Mouse (Mus musculus) heart, embryonic 13.5 days (tissue): ENCODE data around the gene Btbd11. TPM values are rescaled to one million over a fixed set of nuclear protein-coding genes. Genes with fewer than 3 reads are reported as not detected.
"Not testable (repeated sequence)": the region's sequence is repeated elsewhere in the genome, so short reads cannot be mapped to it uniquely, and the experiment has no call there.

Source experiments
- ATAC-seq: fragments of 200-750 bp; cut with Nextera tagmentation; 2 replicates; pipeline ENCODE4 v1.8.0; 2017; ENCODE audit warnings: moderate TSS enrichment; ENCODE audit not compliant: insufficient number of reproducible peaks, low FRiP score, low TSS enrichment; ENCODE audit errors: extremely low read depth
- H3K27ac ChIP-seq: fragments of 300-500 bp; sonication (generic); replicated peaks from 2 replicates; pipeline ENCODE4 v1.5.1; 2015; ENCODE audit warnings: moderate library complexity, mild to moderate bottlenecking, inconsistent platforms
- H3K27me3 ChIP-seq: fragments of 300-500 bp; sonication (generic); replicated peaks from 2 replicates; pipeline ENCODE4 v1.6.1; 2015; ENCODE audit warnings: mild to moderate bottlenecking, inconsistent platforms
- H3K36me3 ChIP-seq: fragments of 300-500 bp; sonication (generic); 2 replicates; pipeline ENCODE4 v1.6.1; 2015; ENCODE audit warnings: mild to moderate bottlenecking, inconsistent platforms
- H3K4me1 ChIP-seq: fragments of 300-500 bp; sonication (generic); 2 replicates; pipeline ENCODE4 v1.6.1; 2015; ENCODE audit warnings: inconsistent platforms
- H3K4me2 ChIP-seq: fragments of 300-500 bp; sonication (generic); 2 replicates; pipeline ENCODE4 v1.6.1; 2015; ENCODE audit warnings: inconsistent platforms, mild to moderate bottlenecking, moderate library complexity
- H3K4me3 ChIP-seq: fragments of 300-500 bp; sonication (generic); 2 replicates; pipeline ENCODE4 v1.5.1; 2015; ENCODE audit warnings: moderate library complexity, mild to moderate bottlenecking, inconsistent platforms
- H3K9ac ChIP-seq: fragments of 300-500 bp; sonication (generic); 2 replicates; pipeline ENCODE4 v1.6.1; 2015; ENCODE audit warnings: inconsistent platforms, mild to moderate bottlenecking, moderate library complexity
- H3K9me3 ChIP-seq: fragments of 300-500 bp; sonication (generic); 2 replicates; pipeline ENCODE4 v1.6.1; 2016; ENCODE audit warnings: inconsistent platforms
- WGBS: fragments of 180-500 bp; shearing (Covaris S2); methylation state at CpG from one replicate; pipeline ENCODE4 v1.1.7; 2015; ENCODE audit warnings: mixed read lengths; 5-methylcytosine and 5-hydroxymethylcytosine counted together
- polyA plus RNA-seq: library from polyadenylated mRNA; unstranded; fragments of >200 nt; fragmentation: Nextera tagmentation; extraction: Ambion mirVana; gene quantifications from 2 replicates; pipeline ENCODE4 v1.2.1, GENCODE M21; 2015

Btbd11 gene
- polyA plus RNA-seq, 1 experiment from 2014 or later, result 0.64 TPM

GRCm38 (mm10) chr10:85638141-85638540 lies 251.5 kb downstream of the Btbd11 start:
- H3K9me3 ChIP-seq, result no peaks in the 10 kb centered on the region
- H3K4me1 ChIP-seq, result no peaks in the 10 kb centered on the region
- no peaks in the 10 kb centered on the region for H3K36me3 ChIP-seq
- no peak overlapping the region for H3K4me3 ChIP-seq
- no peak overlapping the region for H3K27ac ChIP-seq
- H3K4me2 ChIP-seq, result no peak overlapping the region
- no peak overlapping the region for H3K9ac ChIP-seq
- 47% methylated on average over 5 of the region's 5 CpGs for WGBS
- peaks cover 21% of the 10 kb centered on the region for H3K27me3 ChIP-seq
- ATAC-seq, result no peak

GRCm38 (mm10) chr10:85639581-85639980 lies 253.0 kb downstream of the Btbd11 start:
- ATAC-seq, result no peak
- Histone ChIP-seq H3K9me3 (no peaks in the 10 kb centered on the region), H3K4me2 (no peak overlapping the region), H3K27ac (no peak overlapping the region), H3K27me3 (peaks cover 21% of the 10 kb centered on the region), H3K4me1 (no peaks in the 10 kb centered on the region), H3K36me3 (no peaks in the 10 kb centered on the region), H3K9ac (no peak overlapping the region), H3K4me3 (no peak overlapping the region)
- 75% methylated on average over 7 of the region's 7 CpGs for WGBS

DNA sequence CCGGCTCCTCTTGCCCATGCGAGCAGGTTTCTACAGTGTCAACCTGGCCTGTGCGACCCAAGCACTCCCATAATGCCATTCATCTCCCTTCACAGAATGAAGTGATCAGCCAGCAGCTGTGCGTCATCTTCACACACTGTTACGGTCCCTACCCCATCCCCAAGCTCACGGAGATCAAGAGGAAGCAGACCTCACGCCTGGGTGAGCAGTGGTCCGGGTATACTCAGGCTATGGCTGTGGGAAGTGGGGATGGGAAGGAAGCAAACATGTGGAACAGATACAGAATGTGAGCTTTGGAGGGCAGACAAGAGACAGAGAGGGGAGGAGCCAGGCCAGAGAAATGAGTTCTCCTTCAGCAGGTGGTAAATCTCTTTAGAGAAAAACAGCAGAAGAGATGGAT lies 253.8 kb downstream of the Btbd11 start:
- H3K9ac ChIP-seq, result no peak overlapping the region
- no peak overlapping the region for H3K4me2 ChIP-seq
- no peak for ATAC-seq
- H3K9me3 ChIP-seq, result no peaks in the 10 kb centered on the region
- H3K36me3 ChIP-seq, result no peaks in the 10 kb centered on the region
- H3K27me3 ChIP-seq, result peaks cover 21% of the 10 kb centered on the region
- H3K27ac ChIP-seq, result no peak overlapping the region
- H3K4me1 ChIP-seq, result no peaks in the 10 kb centered on the region
- 65% methylated on average over 8 of the region's 8 CpGs for WGBS
- no peak overlapping the region for H3K4me3 ChIP-seq

GRCm38 (mm10) chr10:85645346-85645745 lies 258.7 kb downstream of the Btbd11 start:
- no peak for ATAC-seq
- H3K4me2 ChIP-seq, result no peak overlapping the region
- WGBS, result 75% methylated on average over 6 of the region's 6 CpGs
- H3K9ac ChIP-seq, result no peak overlapping the region
- H3K36me3 ChIP-seq, result no peaks in the 10 kb centered on the region
- H3K4me3 ChIP-seq, result no peak overlapping the region
- H3K27me3 ChIP-seq, result peaks cover 1% of the 10 kb centered on the region; the same call in 1 of the 2 replicates
- H3K9me3 ChIP-seq, result no peaks in the 10 kb centered on the region
- no peaks in the 10 kb centered on the region for H3K4me1 ChIP-seq
- no peak overlapping the region for H3K27ac ChIP-seq

DNA sequence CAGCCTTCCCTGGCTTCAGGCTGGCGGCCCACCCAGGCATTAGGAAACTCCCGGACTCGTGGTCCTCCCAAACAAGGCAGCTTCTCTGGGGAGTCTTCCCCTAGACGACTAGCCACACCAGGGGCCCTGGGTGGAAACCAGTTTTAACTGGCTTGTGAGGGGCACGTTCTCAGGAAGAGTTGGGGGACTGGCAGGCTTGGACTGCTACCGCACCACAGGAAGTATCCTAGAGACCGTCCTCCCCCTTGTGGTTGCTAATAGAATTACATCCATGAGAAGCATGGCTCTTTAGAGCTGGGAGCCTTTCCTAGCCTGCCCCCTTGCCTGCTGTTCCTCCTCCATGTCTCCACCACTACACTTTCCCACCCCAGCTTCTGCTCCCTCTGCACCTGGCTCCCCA lies 265.1 kb downstream of the Btbd11 start:
- H3K4me1 ChIP-seq, result peaks cover 21% of the 10 kb centered on the region
- no peaks in the 10 kb centered on the region for H3K9me3 ChIP-seq
- no peak overlapping the region; the same call in 1 of the 2 replicates for H3K4me2 ChIP-seq
- H3K4me3 ChIP-seq, result no peak overlapping the region
- H3K27ac ChIP-seq, result no peak overlapping the region
- 29% methylated on average over 7 of the region's 7 CpGs for WGBS
- no peak overlapping the region; the same call in 1 of the 2 replicates for H3K9ac ChIP-seq
- ATAC-seq, result no peak
- no peaks in the 10 kb centered on the region for H3K27me3 ChIP-seq
- no peaks in the 10 kb centered on the region for H3K36me3 ChIP-seq

- WGBS, result 40% methylated on average over 4 of the region's 4 CpGs
- Histone ChIP-seq H3K9ac (no peak overlapping the region), H3K27me3 (no peaks in the 10 kb centered on the region), H3K27ac (peak overlapping the region; percentile 51), H3K4me2 (no peak overlapping the region), H3K9me3 (no peaks in the 10 kb centered on the region), H3K4me1 (peaks cover 21% of the 10 kb centered on the region), H3K4me3 (no peak overlapping the region), H3K36me3 (no peaks in the 10 kb centered on the region)
- ATAC-seq, result 0 out of 2 replicates have a peak, but pooled peaks have one; percentile 62
These were observed 269.3 kb downstream of the Btbd11 start for GRCm38 (mm10) chr10:85655881-85656280.

DNA sequence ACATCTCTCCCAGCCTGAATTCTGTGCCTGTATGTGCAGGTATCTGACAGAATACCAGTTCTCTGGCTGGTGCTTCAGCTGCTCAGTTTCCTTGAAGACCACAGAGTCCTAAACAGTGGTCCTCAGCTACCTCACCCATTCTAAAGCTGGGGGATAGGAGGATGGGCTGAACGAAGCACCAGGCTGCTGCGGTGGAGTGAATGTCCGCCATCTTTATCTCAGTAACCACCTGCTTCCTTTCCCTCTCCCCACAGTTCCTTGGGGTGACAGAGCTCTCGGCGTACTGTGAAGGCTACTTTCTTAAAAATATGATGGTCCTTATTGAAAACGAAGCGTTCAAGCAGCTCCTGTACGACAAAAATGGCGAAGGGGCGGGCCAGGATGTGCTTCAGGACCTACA lies 271.3 kb downstream of the Btbd11 start:
- 74% methylated on average over 10 of the region's 10 CpGs for WGBS
- no peaks in the 10 kb centered on the region for H3K27me3 ChIP-seq

GRCm38 (mm10) chr10:85673512-85673921 lies 286.9 kb downstream of the Btbd11 start:
- Histone ChIP-seq H3K4me3 (no peak overlapping the region), H3K27me3 (0 out of 2 replicates have a peak, but pooled peaks cover 3% of the 10 kb centered on the region), H3K9ac (no peak overlapping the region), H3K4me1 (no peaks in the 10 kb centered on the region), H3K27ac (no peak overlapping the region), H3K9me3 (peaks cover 8% of the 10 kb centered on the region), H3K4me2 (no peak overlapping the region), H3K36me3 (no peaks in the 10 kb centered on the region)
- WGBS, result 76% methylated on average over 8 of the region's 8 CpGs
- no peak for ATAC-seq

More for the DNA sequence above, 271.3 kb downstream of the Btbd11 start:
- H3K9me3 ChIP-seq, result no peaks in the 10 kb centered on the region
- peaks cover 21% of the 10 kb centered on the region for H3K4me1 ChIP-seq
- no peak overlapping the region for H3K4me2 ChIP-seq
- no peak for ATAC-seq
- H3K9ac ChIP-seq, result no peak overlapping the region
- no peak overlapping the region for H3K4me3 ChIP-seq
- no peak overlapping the region for H3K27ac ChIP-seq
- no peaks in the 10 kb centered on the region for H3K36me3 ChIP-seq

- H3K9me3 ChIP-seq, result no peaks in the 10 kb centered on the region
- H3K36me3 ChIP-seq, result no peaks in the 10 kb centered on the region
- 0 out of 2 replicates have a peak, but pooled peaks cover 2% of the 10 kb centered on the region for H3K4me1 ChIP-seq
- H3K4me3 ChIP-seq, result no peak overlapping the region
- ATAC-seq, result no peak
- H3K4me2 ChIP-seq, result no peak overlapping the region
- H3K27ac ChIP-seq, result no peak overlapping the region
- no peak overlapping the region for H3K9ac ChIP-seq
- H3K27me3 ChIP-seq, result 0 out of 2 replicates have a peak, but pooled peaks cover 3% of the 10 kb centered on the region
- 20% methylated on average over 4 of the region's 4 CpGs for WGBS
These were observed 292.0 kb downstream of the Btbd11 start for GRCm38 (mm10) chr10:85678635-85679034.

DNA sequence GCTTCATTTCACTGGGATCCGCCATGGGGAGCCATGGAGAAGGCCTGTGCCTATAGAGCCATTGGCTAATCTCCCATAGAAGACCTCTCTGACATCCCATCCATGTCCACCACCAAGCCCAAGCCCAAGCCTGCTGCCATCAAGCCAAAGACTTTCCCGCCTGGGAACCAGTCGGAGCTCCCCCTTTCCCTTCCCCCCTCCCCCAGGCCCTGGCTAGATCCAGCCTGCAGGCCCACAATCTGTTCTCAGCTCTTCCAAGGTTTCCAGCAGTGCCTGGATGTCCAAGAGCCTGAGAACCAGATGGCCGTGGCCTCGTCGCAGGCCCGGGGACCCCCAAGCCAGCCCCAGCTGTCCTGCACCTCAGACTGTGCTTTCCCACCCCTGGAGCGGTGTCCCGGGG lies 295.8 kb downstream of the Btbd11 start:
- Histone ChIP-seq H3K27ac (no peak overlapping the region), H3K4me1 (0 out of 2 replicates have a peak, but pooled peaks cover 2% of the 10 kb centered on the region), H3K27me3 (no peaks in the 10 kb centered on the region), H3K36me3 (no peaks in the 10 kb centered on the region), H3K4me3 (no peak overlapping the region), H3K4me2 (no peak overlapping the region), H3K9me3 (no peaks in the 10 kb centered on the region), H3K9ac (no peak overlapping the region)
- WGBS, result 87% methylated on average over 9 of the region's 9 CpGs
- no peak for ATAC-seq

DNA sequence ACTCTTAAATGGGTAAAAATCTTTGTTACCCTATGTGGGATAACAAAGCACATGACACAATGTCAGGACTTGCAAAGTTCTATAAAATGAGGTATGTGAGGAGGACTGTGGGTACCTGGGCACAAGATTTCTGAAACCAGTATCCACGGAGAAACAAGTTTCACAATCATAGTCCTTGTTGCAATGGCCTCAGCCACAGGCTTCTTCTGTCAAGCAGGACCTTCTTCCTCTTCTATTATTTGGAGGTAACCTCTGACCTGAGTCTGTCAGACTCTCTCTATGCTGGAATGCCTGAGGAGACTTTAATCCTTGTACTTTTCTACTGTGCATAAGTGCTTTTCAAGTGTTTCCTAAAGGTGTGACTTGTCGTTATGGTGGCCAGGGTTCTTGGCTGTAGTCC lies 307.8 kb downstream of the Btbd11 start:
- not testable (repeated sequence) for H3K4me1 ChIP-seq, H3K9me3 ChIP-seq, H3K4me3 ChIP-seq, H3K36me3 ChIP-seq, H3K27ac ChIP-seq, ATAC-seq, H3K4me2 ChIP-seq, H3K9ac ChIP-seq, H3K27me3 ChIP-seq
- WGBS, result 40% methylated on average over 2 of the region's 2 CpGs

- Histone ChIP-seq H3K36me3 (no peaks in the 10 kb centered on the region), H3K27me3 (no peaks in the 10 kb centered on the region), H3K9me3 (no peaks in the 10 kb centered on the region), H3K4me3 (no peak overlapping the region), H3K4me2 (no peak overlapping the region), H3K27ac (no peak overlapping the region), H3K9ac (no peak overlapping the region), H3K4me1 (peaks cover 7% of the 10 kb centered on the region; the same call in 1 of the 2 replicates)
- no peak for ATAC-seq
These were observed 313.1 kb downstream of the Btbd11 start for GRCm38 (mm10) chr10:85699721-85700120.
